Mouse (Mus musculus): ENCODE results near the gene Mtap.
A peak's percentile ranks its signal among the peaks of the same experiment; 100 is the strongest.

The Mtap gene

GRCm38 (mm10) chr4:89136906-89137541, at the start of gene Mtap:
Mtap (plus strand) TSS chr4:89137122.
- DNase-seq (ENCODE audit: low read depth, low spot score), result peak; percentile 74
- Histone ChIP-seq H3K27me3 (ENCODE audit: control insufficient read depth, insufficient read depth, low read length, poor library complexity, severe bottlenecking) (no peaks in the 10 kb centered on the region), H3K36me3 (ENCODE audit: control insufficient read depth, insufficient read depth, low read length, poor library complexity, severe bottlenecking) (no peaks in the 10 kb centered on the region)

GRCm38 (mm10) chr4:89089110-89089509, 47.8 kb upstream of the Mtap start:
- no peak for DNase-seq (ENCODE audit: low read depth, low spot score)
- Histone ChIP-seq H3K36me3 (ENCODE audit: control insufficient read depth, insufficient read depth, low read length, poor library complexity, severe bottlenecking) (no peaks in the 10 kb centered on the region), H3K27me3 (ENCODE audit: control insufficient read depth, insufficient read depth, low read length, poor library complexity, severe bottlenecking) (no peaks in the 10 kb centered on the region)

GRCm38 (mm10) chr4:89090217-89090616, 46.7 kb upstream of the Mtap start:
- H3K27me3 ChIP-seq (ENCODE audit: control insufficient read depth, insufficient read depth, low read length, poor library complexity, severe bottlenecking), result no peaks in the 10 kb centered on the region
- H3K36me3 ChIP-seq (ENCODE audit: control insufficient read depth, insufficient read depth, low read length, poor library complexity, severe bottlenecking), result no peaks in the 10 kb centered on the region
- DNase-seq (ENCODE audit: low read depth, low spot score), result no peak

- DNase-seq (ENCODE audit: low read depth, low spot score), result no peak
- no peaks in the 10 kb centered on the region for H3K27me3 ChIP-seq (ENCODE audit: control insufficient read depth, insufficient read depth, low read length, poor library complexity, severe bottlenecking)
- no peaks in the 10 kb centered on the region for H3K36me3 ChIP-seq (ENCODE audit: control insufficient read depth, insufficient read depth, low read length, poor library complexity, severe bottlenecking)
These were observed 44.8 kb upstream of the Mtap start for GRCm38 (mm10) chr4:89092153-89092552.

DNA sequence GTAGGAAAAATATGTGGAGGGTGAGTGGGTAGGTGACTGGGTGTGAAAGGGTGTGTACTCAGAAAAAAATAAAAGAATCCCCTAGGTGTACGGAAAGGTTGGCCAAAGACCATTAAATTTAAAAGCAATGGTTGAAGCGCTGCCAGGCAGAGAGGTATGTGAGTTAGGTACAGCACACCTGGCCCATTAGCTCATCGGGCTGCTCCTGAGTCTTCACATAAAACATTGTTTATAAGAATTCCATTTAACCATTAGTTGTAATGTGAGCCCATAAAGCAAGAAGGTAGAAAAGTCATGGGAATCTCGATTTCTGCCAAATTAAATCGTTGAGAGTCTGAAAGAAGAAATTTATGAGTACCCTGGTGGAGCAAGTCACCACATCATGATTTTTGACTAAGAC, 42.1 kb upstream of the Mtap start:
- no peak for DNase-seq (ENCODE audit: low read depth, low spot score)
- Histone ChIP-seq H3K27me3 (ENCODE audit: control insufficient read depth, insufficient read depth, low read length, poor library complexity, severe bottlenecking) (no peaks in the 10 kb centered on the region), H3K36me3 (ENCODE audit: control insufficient read depth, insufficient read depth, low read length, poor library complexity, severe bottlenecking) (no peaks in the 10 kb centered on the region)

- no peak for DNase-seq (ENCODE audit: low read depth, low spot score)
- H3K36me3 ChIP-seq (ENCODE audit: control insufficient read depth, insufficient read depth, low read length, poor library complexity, severe bottlenecking), result no peaks in the 10 kb centered on the region
- H3K27me3 ChIP-seq (ENCODE audit: control insufficient read depth, insufficient read depth, low read length, poor library complexity, severe bottlenecking), result no peaks in the 10 kb centered on the region
These were observed 38.7 kb upstream of the Mtap start for GRCm38 (mm10) chr4:89098261-89098660.

DNA sequence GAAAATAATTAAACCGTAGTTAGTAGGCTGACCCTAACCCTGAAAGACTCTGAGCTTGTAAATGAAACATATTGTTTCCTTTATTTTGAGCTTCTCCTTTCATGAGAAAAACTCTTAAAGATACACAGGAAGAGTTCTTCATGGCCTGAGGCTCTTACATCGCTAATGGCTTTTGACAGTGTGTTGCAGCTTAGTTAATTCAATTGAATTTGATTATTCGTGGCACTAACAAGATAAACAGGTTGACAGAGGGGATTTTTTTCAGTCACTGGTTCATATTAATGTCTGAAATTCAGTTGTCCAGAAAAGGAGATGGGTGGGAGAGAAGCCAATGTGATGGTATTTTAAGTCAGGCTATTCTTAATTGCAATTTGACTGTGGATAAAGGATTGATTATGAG, 35.6 kb upstream of the Mtap start:
- Histone ChIP-seq H3K36me3 (ENCODE audit: control insufficient read depth, insufficient read depth, low read length, poor library complexity, severe bottlenecking) (no peaks in the 10 kb centered on the region), H3K27me3 (ENCODE audit: control insufficient read depth, insufficient read depth, low read length, poor library complexity, severe bottlenecking) (no peaks in the 10 kb centered on the region)
- DNase-seq (ENCODE audit: low read depth, low spot score), result no peak

GRCm38 (mm10) chr4:89102283-89102682, 34.6 kb upstream of the Mtap start:
- Histone ChIP-seq H3K27me3 (ENCODE audit: control insufficient read depth, insufficient read depth, low read length, poor library complexity, severe bottlenecking) (no peaks in the 10 kb centered on the region), H3K36me3 (ENCODE audit: control insufficient read depth, insufficient read depth, low read length, poor library complexity, severe bottlenecking) (no peaks in the 10 kb centered on the region)
- no peak for DNase-seq (ENCODE audit: low read depth, low spot score)

DNA sequence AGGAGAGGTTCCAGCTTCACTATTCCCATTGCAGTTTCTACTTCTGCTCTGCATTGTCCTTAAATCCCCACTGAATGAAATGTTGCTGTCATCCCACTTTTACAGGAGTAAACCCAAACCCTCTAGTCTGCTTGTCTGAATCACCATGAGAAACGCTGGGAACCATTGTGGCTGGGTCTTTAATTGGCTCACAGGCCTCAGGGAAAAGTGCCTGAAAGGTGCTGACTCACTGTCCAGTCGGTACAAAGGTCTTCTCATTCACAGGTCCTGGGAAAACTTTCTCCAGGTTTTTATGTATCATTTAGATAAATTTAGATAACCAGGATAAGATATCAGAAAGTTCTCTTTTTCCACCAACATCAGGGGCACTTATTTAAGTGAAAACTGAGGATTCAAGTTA, 31.4 kb upstream of the Mtap start:
- no peaks in the 10 kb centered on the region for H3K36me3 ChIP-seq (ENCODE audit: control insufficient read depth, insufficient read depth, low read length, poor library complexity, severe bottlenecking)
- no peak for DNase-seq (ENCODE audit: low read depth, low spot score)
- H3K27me3 ChIP-seq (ENCODE audit: control insufficient read depth, insufficient read depth, low read length, poor library complexity, severe bottlenecking), result no peaks in the 10 kb centered on the region

GRCm38 (mm10) chr4:89106505-89106904, 30.4 kb upstream of the Mtap start:
- Histone ChIP-seq H3K27me3 (ENCODE audit: control insufficient read depth, insufficient read depth, low read length, poor library complexity, severe bottlenecking) (no peaks in the 10 kb centered on the region), H3K36me3 (ENCODE audit: control insufficient read depth, insufficient read depth, low read length, poor library complexity, severe bottlenecking) (no peaks in the 10 kb centered on the region)
- no peak for DNase-seq (ENCODE audit: low read depth, low spot score)

DNA sequence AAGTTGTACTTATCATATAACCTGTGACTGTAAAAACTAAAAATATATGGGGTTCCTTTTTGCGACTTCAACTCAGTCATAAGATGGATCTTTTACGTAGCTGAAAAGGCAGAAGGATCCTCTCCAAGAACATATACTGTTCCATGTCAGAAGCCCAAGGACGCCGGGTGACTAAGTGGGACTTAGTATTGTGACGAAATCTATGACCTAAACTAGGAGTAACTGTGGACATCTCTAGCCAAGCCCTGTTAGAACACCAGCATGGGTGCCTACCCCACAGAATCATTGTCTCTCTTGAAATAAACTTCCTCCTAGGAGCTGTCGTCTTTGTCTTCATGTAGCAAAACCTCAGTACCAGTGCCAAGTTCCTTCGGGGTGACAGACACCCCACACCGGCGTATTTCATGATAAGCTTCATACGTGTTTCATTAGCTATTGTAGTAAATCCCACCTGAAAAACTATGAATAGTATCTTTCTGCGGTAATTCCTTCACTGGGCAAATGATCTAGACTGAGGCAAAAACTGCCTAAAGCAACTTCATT, 24.7 kb upstream of the Mtap start:
- H3K27me3 ChIP-seq (ENCODE audit: control insufficient read depth, insufficient read depth, low read length, poor library complexity, severe bottlenecking), result no peaks in the 10 kb centered on the region
- no peaks in the 10 kb centered on the region for H3K36me3 ChIP-seq (ENCODE audit: control insufficient read depth, insufficient read depth, low read length, poor library complexity, severe bottlenecking)
- DNase-seq (ENCODE audit: low read depth, low spot score), result no peak

GRCm38 (mm10) chr4:89112782-89113181, 24.1 kb upstream of the Mtap start:
- H3K36me3 ChIP-seq (ENCODE audit: control insufficient read depth, insufficient read depth, low read length, poor library complexity, severe bottlenecking), result no peaks in the 10 kb centered on the region
- DNase-seq (ENCODE audit: low read depth, low spot score), result no peak
- H3K27me3 ChIP-seq (ENCODE audit: control insufficient read depth, insufficient read depth, low read length, poor library complexity, severe bottlenecking), result no peaks in the 10 kb centered on the region

DNA sequence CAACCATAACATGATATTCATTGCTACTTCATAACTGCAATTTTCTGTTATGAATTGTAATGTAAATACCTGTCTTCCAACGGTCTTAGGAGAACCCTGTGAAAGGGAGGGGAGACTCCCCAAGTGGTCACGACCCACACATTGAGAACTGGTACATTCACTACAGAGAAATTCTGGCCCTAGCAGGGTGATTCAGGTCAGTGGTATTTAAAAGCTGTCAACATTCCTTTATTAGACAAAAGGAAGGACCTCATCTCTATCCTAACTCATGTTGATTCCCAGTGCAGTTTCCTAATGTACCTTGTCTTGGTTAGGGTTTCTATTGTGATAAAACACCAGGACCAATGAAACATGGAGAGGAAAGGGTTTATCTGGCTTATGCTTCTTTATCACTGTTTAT, 20.9 kb upstream of the Mtap start:
- no peaks in the 10 kb centered on the region for H3K27me3 ChIP-seq (ENCODE audit: control insufficient read depth, insufficient read depth, low read length, poor library complexity, severe bottlenecking)
- H3K36me3 ChIP-seq (ENCODE audit: control insufficient read depth, insufficient read depth, low read length, poor library complexity, severe bottlenecking), result no peaks in the 10 kb centered on the region
- DNase-seq (ENCODE audit: low read depth, low spot score), result no peak

GRCm38 (mm10) chr4:89119900-89120299, 17.0 kb upstream of the Mtap start:
- H3K36me3 ChIP-seq (ENCODE audit: control insufficient read depth, insufficient read depth, low read length, poor library complexity, severe bottlenecking), result no peaks in the 10 kb centered on the region
- no peak for DNase-seq (ENCODE audit: low read depth, low spot score)

GRCm38 (mm10) chr4:89120353-89120752, 16.6 kb upstream of the Mtap start:
- no peak for DNase-seq (ENCODE audit: low read depth, low spot score)
- H3K36me3 ChIP-seq (ENCODE audit: control insufficient read depth, insufficient read depth, low read length, poor library complexity, severe bottlenecking), result no peaks in the 10 kb centered on the region
- H3K27me3 ChIP-seq (ENCODE audit: control insufficient read depth, insufficient read depth, low read length, poor library complexity, severe bottlenecking), result no peaks in the 10 kb centered on the region

More at GRCm38 (mm10) chr4:89119900-89120299, 17.0 kb upstream of the Mtap start:
- H3K27me3 ChIP-seq (ENCODE audit: control insufficient read depth, insufficient read depth, low read length, poor library complexity, severe bottlenecking), result no peaks in the 10 kb centered on the region

All from splenic B cell, adult 2 months (primary cell).